Mouse (Mus musculus): ENCODE measurements around the gene Olfr1276.

Gene Olfr1276

DNA sequence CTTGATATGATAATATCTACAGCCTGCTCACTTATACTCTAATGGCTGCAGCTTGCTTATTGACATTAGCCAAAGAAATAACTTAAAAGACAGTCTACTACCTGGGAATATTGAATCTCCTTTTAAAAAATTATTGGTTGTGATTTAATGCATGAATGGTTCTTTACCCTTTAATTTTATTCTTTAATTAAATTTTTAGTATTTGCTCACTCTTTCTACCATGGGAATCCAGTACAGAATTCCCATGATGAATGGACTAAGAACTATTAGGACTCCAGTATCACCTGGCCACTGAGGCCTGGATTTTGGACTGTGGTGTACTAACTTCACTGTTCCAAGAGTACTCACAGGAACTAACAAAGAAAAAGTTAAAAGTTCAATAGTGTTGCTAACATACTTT lies at the start of gene Olfr1276:
Gene Olfr1276 (plus strand): TSS at position 301 of the 400 bp plus-strand sequence.
- no peak for DNase-seq (ENCODE audit: inconsistent ontology term)

DNA sequence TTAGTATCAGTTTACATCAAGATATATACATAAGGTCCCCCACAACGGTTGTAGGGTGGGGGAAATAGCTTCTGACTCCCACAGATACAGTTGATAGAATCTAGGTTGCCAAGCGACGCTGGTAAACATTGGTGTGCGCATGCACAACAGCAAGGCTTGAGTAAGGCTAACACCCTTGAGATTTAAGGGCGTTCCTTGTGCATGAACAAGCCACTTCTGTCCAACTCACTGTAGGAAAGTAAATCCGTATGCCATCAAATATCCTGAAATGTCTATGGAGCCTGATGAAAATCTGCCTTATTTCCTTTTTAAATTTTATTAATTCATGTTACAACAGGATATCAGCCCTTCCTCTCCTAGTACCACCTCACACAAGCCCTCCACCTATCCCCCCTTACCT lies 24.8 kb upstream of the Olfr1276 start, which contains the start of gene 4930430A15Rik:
Gene 4930430A15Rik (minus strand): TSS at position 101 of the 400 bp plus-strand sequence.
- no peak for DNase-seq (ENCODE audit: inconsistent ontology term)

DNA sequence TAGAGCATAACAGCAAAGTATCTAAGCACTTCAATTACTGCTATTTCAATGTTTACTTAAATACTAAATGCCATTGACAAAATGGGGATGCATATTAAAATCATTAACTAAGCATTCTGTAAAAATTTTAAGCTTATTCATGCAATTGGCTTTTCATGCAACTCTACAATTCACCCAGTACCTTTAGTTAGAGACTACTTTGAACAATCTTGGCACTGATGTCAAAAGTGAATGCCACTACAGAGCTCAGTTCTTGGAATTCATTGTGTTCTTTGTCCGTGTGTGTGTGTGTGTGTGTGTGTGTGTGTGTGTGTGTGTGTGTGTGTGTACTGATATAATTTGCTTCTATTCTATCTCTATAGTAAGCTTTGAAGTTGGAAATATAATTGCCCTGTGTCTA lies 19.1 kb upstream of the Olfr1276 start, which contains the start of gene Olfr1275:
Gene Olfr1275 (minus strand): TSS at position 101 of the 400 bp plus-strand sequence.
- no peak for DNase-seq (ENCODE audit: inconsistent ontology term)

DNA sequence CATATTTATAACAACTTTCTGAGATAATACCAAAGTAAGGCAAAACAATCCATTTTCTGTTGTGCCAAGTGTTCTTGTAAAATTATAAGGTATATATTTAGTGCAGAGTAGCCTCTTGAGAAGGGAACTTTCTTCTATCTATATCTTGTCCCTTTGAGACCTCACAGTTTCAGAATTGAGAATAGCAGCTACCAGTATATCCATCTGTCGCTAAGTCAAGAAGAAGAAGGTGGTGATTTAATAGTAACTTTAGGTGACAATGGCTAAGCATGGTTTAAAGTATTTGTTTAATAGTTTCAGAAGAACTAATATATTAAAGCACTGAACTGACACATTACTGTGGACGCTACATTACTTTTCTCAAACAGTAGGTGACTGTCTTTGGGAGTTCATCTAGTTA lies 19.7 kb downstream of the Olfr1276 start, which contains the start of gene Olfr1277:
Gene Olfr1277 (minus strand): TSS at position 101 of the 400 bp plus-strand sequence.
- DNase-seq (ENCODE audit: inconsistent ontology term), result no peak

DNA sequence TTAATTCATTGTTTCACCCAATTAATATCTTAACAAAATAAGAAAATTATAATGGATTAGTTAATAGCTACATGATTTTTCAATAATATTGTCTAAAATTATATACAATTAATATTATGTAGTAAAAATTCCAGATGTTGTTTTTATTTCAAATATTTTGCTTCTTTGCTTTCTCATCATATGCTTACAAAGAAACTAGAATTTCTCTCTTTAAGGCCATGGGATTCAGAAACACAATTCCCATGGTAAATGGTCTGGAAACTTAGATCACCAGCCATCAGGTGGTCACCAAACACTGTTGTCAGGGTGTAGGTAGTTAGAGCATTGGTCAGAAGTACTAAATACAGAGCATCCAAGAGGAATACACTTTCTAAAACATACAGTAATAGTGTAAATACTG lies 35.5 kb downstream of the Olfr1276 start, which contains the start of gene Olfr1278:
Gene Olfr1278 (plus strand): TSS at position 301 of the 400 bp plus-strand sequence.
- no peak for DNase-seq (ENCODE audit: inconsistent ontology term)

DNA sequence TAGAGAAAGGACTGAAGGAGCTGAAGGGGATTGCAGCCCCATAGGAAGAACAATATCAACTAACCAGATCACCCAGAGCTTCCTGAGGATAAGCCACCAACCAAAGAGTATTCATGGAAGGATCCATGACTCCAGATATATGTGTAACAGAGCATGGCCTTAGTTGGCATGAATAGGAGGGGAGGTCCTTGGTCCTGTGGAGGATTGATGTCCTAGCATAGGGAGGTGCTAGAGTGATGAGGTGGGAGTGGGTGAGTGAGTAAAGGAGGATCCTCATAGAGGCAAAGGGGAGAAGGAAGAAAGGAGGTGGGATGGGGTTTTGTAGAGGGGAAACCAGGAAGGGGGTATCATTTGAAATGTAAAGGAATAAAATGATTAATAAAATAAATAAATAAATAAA lies 44.2 kb downstream of the Olfr1276 start:
- DNase-seq (ENCODE audit: inconsistent ontology term), result no peak

DNA sequence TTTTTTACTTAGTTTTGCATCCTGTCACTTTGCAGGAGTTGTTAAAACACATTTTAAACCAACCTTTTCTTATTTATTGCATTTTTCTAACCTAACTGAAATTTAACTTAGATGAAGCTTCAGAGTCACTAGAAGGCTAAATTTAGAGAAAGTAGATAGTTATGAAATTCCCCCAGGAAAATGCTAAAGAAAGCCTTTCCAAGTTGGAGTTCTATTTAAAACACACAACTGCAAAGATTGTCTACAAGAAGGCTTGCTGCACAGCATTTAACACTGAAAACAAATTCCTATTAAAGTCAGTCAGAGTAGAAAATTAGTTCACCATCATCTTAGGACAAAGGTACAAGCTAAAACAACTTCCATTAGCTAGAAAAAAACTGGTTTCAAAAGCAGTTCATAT lies 46.1 kb downstream of the Olfr1276 start, which contains the start of gene Olfr1279:
Gene Olfr1279 (plus strand): TSS at position 262 of the 400 bp plus-strand sequence.
- no peak for DNase-seq (ENCODE audit: inconsistent ontology term)
